Mouse (Mus musculus): ENCODE data around the gene Ptprm.

- TF ChIP-seq POLR2A (IDR thresholded peaks at IDR 0.05; ENCODE audit: control insufficient read depth, low read depth, low read length) = no peak
- no peak for TF ChIP-seq CTCF (IDR thresholded peaks at IDR 0.05; ENCODE audit: control insufficient read depth, insufficient read depth, insufficient replicate concordance, low read depth, low read length)
Observed at GRCm38 (mm10) chr17:67252992-67253391, 101.3 kb downstream of the Ptprm start.
